Mouse (Mus musculus): ENCODE measurements around the gene Themis2. TPM values are rescaled to one million over a fixed set of nuclear protein-coding genes. Genes with fewer than 3 reads are reported as not detected.

The Themis2 gene
- 0.70 and 0.77 TPM in 2 replicates for polyA plus RNA-seq (2015; fragmentation: Nextera tagmentation; extraction: Ambion mirVana)

- Histone ChIP-seq H3K36me3 (no peaks in the 10 kb centered on the region), H3K4me2 (peak within 1 kb of the TSS; percentile 50), H3K27me3 (peaks cover 34% of the 10 kb centered on the region), H3K4me1 (replicated peaks) (peaks cover 6% of the 10 kb centered on the region), H3K9ac (peak within 1 kb of the TSS; percentile 46; the same call in 1 of the 2 replicates), H3K27ac (no peak within 1 kb of the TSS), H3K4me3 (peak within 1 kb of the TSS; percentile 23), H3K9me3 (no peaks in the 10 kb centered on the region)
- ATAC-seq (ENCODE audit: low FRiP score): no peak
- 3% methylated on average over 21 of the region's 21 CpGs for WGBS
Observed at GRCm38 (mm10) chr4:132796196-132796886, at the start of gene Themis2. Gene Themis2, minus strand, starts transcription at chr4:132796387.

DNA sequence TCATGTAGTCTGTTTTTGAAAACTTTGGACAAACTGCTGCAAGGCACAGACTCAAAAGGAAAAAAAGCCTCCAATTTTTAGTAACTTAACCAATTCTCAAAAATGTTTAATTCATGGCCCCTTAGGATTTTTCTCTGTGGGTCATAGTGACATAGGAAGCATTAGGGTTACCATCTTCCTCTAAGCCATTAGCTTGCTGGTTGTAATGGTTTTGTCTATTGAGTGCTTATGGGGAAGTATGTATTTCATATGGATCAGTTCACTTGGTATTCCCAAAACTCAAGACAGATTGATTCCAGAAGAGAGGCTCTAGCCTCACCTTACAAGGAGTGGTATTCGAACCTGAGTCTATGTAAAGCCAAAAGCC is 47.5 kb upstream of the Themis2 start:
- Histone ChIP-seq H3K27me3 (no peaks in the 10 kb centered on the region), H3K27ac (peak overlapping the region; percentile 87)
- 95% methylated on average over 1 of the region's 1 CpGs for WGBS

DNA sequence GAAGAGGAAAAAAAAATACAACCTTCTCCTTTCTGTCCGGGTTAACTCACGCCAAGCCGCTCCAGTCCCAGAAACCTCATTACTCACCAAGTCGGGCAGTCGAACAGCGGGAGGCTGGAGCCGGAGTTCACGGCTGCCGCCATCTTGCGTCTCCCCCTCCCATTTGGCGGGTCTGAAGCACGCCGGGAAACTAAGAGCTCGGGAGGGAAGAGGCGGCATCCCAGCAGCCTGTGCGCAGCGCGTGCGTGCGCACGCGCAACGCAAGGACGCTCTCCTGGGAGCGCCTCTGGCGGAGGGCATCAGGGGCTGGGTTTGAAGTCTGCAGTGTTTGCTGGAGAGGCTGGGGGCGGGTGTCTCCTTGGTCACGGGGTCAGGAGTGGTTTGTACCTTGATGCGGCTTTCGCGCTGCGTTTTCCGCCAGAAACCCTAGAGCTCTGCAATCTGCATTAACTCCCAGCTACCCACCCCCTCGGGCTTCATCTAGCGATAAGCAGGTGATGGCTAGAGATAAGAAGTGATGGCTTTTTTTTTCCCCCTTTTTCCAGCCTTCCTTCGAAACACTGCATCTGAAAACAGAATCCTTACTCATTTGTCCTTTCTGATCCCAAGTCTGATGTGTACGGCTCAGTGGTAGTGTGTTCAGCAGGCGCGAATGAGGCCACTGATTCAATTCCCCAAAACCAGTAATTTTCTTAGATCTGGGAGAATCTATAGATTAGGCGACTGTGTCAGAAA is 47.0 kb upstream of the Themis2 start, which contains the start of gene Ppp1r8:
Ppp1r8 (minus strand) TSS at position 200 of the 735 bp plus-strand sequence.
- WGBS: 2% methylated on average over 40 of the region's 40 CpGs
- H3K4me1 ChIP-seq (replicated peaks): peaks cover 17% of the 10 kb centered on the region
- peak; percentile 99 for ATAC-seq (ENCODE audit: low FRiP score)

More for the DNA sequence above, 47.5 kb upstream of the Themis2 start:
- peak overlapping the region; percentile 93 for H3K4me3 ChIP-seq
- ATAC-seq (ENCODE audit: low FRiP score): no peak
- H3K9me3 ChIP-seq: no peaks in the 10 kb centered on the region
- peaks cover 17% of the 10 kb centered on the region for H3K4me1 ChIP-seq (replicated peaks)
- peak overlapping the region; percentile 77 for H3K4me2 ChIP-seq
- peaks cover 31% of the 10 kb centered on the region for H3K36me3 ChIP-seq
- peak overlapping the region; percentile 94 for H3K9ac ChIP-seq

DNA sequence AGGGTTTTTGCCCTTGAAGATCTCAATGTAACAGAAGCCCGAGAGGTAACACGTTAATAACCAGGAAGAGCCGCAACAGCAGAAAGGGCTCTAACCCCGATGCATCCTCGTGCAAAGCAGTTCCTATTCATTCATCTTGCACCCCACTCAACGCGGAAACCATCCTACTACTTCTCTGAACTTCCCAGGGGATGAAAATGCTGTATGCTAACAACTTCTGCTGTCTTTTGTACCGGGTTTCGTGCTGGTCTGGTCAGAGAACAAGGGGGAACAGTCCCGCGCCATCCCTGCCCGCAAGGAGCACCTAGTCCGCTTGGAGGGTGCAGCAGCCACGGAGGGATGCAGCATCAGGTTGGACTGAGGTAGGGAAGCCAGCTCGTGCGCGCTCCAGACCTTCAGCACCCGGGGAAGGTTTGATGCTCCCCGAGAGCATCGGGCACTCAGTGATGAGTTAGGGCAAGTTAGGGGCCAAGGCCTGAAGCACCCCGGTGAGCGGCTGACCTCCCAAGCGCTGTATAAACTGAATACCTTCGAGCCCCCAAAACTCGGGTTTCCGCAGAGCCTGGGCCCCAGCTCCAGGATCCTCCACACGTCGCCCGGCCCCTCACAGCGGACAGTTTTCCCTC is 46.2 kb upstream of the Themis2 start:
- under 1% methylated on average over 30 of the region's 30 CpGs for WGBS
- H3K9me3 ChIP-seq: no peaks in the 10 kb centered on the region
- ATAC-seq (ENCODE audit: low FRiP score): peak; percentile 67
- H3K4me2 ChIP-seq: peak overlapping the region; percentile 77
- H3K27me3 ChIP-seq: no peaks in the 10 kb centered on the region
- peak overlapping the region; percentile 93 for H3K4me3 ChIP-seq
- peaks cover 17% of the 10 kb centered on the region for H3K4me1 ChIP-seq (replicated peaks)
- H3K27ac ChIP-seq: peak overlapping the region; percentile 87
- H3K36me3 ChIP-seq: peaks cover 33% of the 10 kb centered on the region
- peak overlapping the region; percentile 94 for H3K9ac ChIP-seq

More for the DNA sequence above, 47.0 kb upstream of the Themis2 start, which contains the start of gene Ppp1r8:
- Histone ChIP-seq H3K9ac (peak within 1 kb of the TSS; percentile 94), H3K27ac (peak within 1 kb of the TSS; percentile 87), H3K36me3 (peaks cover 33% of the 10 kb centered on the region), H3K9me3 (no peaks in the 10 kb centered on the region), H3K27me3 (no peaks in the 10 kb centered on the region), H3K4me3 (peak within 1 kb of the TSS; percentile 93), H3K4me2 (peak within 1 kb of the TSS; percentile 77)

GRCm38 (mm10) chr4:132841493-132841892 is 45.3 kb upstream of the Themis2 start:
- Histone ChIP-seq H3K9ac (peak overlapping the region; percentile 94), H3K9me3 (no peaks in the 10 kb centered on the region), H3K4me1 (replicated peaks) (peaks cover 17% of the 10 kb centered on the region), H3K4me2 (peak overlapping the region; percentile 77), H3K4me3 (peak overlapping the region; percentile 93), H3K36me3 (peaks cover 41% of the 10 kb centered on the region), H3K27ac (0 out of 2 replicates have a peak overlapping the region, but pooled peaks have one; percentile 3), H3K27me3 (no peaks in the 10 kb centered on the region)
- WGBS: 89% methylated on average over 3 of the region's 3 CpGs
- ATAC-seq (ENCODE audit: low FRiP score): no peak

DNA sequence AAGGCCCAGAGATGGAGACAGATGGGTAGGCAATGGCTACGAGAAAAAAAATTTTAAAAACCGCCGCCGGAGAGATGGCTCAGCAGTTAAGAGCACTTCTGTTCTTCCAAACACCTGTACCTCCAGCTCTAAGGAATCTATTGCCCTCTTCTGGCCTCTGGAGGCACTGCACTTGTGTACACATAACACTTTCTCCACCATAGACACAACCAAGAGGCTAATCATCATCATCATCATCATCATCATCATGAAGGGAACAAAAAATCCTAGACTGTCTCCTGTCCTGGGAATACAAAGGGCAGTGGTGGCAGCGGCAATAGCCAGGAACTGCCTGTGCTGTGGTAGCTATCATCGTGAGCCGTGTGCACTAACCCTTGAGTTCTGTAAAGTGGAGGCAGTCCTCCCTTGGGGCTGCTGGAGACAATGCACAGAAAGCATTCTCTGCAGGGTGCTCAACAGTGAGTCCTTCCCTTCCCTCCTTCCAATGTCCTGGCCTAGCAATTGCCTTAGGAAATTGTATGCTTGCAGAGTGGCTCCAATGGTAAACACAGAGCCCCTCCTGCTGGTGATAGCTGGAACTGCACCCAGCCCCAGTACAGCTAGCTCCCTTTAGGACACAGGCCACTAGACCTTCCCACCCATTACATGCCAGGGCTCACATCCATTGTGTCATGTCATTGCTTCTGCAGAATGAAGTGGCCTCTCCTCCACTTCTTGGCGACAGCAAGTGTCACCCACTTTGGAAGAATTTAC is 27.6 kb upstream of the Themis2 start:
- no peak overlapping the region for H3K4me3 ChIP-seq
- no peak for ATAC-seq (ENCODE audit: low FRiP score)
- H3K27me3 ChIP-seq: no peaks in the 10 kb centered on the region
- peaks cover 42% of the 10 kb centered on the region for H3K36me3 ChIP-seq
- no peak overlapping the region for H3K4me2 ChIP-seq
- H3K9me3 ChIP-seq: peaks cover 17% of the 10 kb centered on the region
- H3K4me1 ChIP-seq (replicated peaks): no peaks in the 10 kb centered on the region
- 76% methylated on average over 8 of the region's 8 CpGs for WGBS
- no peak overlapping the region for H3K9ac ChIP-seq
- no peak overlapping the region for H3K27ac ChIP-seq

GRCm38 (mm10) chr4:132818442-132818841 is 22.3 kb upstream of the Themis2 start:
- WGBS: 54% methylated on average over 2 of the region's 2 CpGs
- H3K27ac ChIP-seq: no peak overlapping the region
- no peak overlapping the region for H3K4me3 ChIP-seq
- no peaks in the 10 kb centered on the region; the same call in 1 of the 2 replicates for H3K36me3 ChIP-seq
- H3K4me1 ChIP-seq (replicated peaks): no peaks in the 10 kb centered on the region
- H3K4me2 ChIP-seq: no peak overlapping the region
- H3K9me3 ChIP-seq: peaks cover 17% of the 10 kb centered on the region
- ATAC-seq (ENCODE audit: low FRiP score): no peak
- H3K9ac ChIP-seq: no peak overlapping the region
- no peaks in the 10 kb centered on the region for H3K27me3 ChIP-seq

GRCm38 (mm10) chr4:132816855-132817254 is 20.7 kb upstream of the Themis2 start:
- no peak for ATAC-seq (ENCODE audit: low FRiP score)
- H3K4me1 ChIP-seq (replicated peaks): no peaks in the 10 kb centered on the region
- 84% methylated on average over 2 of the region's 2 CpGs for WGBS

DNA sequence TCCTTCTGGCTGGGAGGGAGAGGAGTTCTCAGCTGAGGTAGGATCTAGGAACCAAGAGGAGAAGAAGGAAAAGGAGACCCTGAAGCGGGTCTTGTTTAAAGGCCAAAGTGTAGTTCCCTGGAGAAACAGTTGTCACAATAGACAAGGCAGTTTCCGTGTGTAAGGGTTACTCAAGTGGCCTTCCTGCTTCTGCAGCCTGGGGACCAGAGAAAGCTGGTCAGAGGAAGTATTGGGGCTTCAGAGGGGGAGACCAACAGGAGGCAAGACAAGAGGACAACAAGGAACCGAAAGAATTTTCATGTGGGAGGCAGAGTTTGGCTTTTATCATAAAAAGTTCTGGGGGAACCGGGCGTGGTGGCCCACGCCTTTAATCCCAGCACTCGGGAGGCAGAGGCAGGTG is 20.2 kb upstream of the Themis2 start:
- ATAC-seq (ENCODE audit: low FRiP score): no peak
- Histone ChIP-seq H3K36me3 (no peaks in the 10 kb centered on the region; the same call in 1 of the 2 replicates), H3K27me3 (no peaks in the 10 kb centered on the region), H3K4me1 (replicated peaks) (no peaks in the 10 kb centered on the region), H3K4me2 (no peak overlapping the region), H3K9ac (no peak overlapping the region), H3K4me3 (no peak overlapping the region), H3K9me3 (peaks cover 16% of the 10 kb centered on the region), H3K27ac (no peak overlapping the region)
- WGBS: 90% methylated on average over 7 of the region's 7 CpGs

More at GRCm38 (mm10) chr4:132816855-132817254, 20.7 kb upstream of the Themis2 start:
- Histone ChIP-seq H3K36me3 (no peaks in the 10 kb centered on the region; the same call in 1 of the 2 replicates), H3K4me2 (no peak overlapping the region), H3K27ac (no peak overlapping the region), H3K4me3 (no peak overlapping the region), H3K9me3 (peaks cover 17% of the 10 kb centered on the region), H3K9ac (no peak overlapping the region), H3K27me3 (no peaks in the 10 kb centered on the region)

- Histone ChIP-seq H3K9me3 (no peaks in the 10 kb centered on the region), H3K9ac (no peak overlapping the region), H3K27ac (no peak overlapping the region), H3K36me3 (no peaks in the 10 kb centered on the region), H3K4me2 (no peak overlapping the region), H3K4me3 (no peak overlapping the region), H3K27me3 (no peaks in the 10 kb centered on the region), H3K4me1 (replicated peaks) (no peaks in the 10 kb centered on the region)
- ATAC-seq (ENCODE audit: low FRiP score): no peak
- 86% methylated on average over 5 of the region's 5 CpGs for WGBS
Observed at GRCm38 (mm10) chr4:132809621-132810020, 13.4 kb upstream of the Themis2 start.

DNA sequence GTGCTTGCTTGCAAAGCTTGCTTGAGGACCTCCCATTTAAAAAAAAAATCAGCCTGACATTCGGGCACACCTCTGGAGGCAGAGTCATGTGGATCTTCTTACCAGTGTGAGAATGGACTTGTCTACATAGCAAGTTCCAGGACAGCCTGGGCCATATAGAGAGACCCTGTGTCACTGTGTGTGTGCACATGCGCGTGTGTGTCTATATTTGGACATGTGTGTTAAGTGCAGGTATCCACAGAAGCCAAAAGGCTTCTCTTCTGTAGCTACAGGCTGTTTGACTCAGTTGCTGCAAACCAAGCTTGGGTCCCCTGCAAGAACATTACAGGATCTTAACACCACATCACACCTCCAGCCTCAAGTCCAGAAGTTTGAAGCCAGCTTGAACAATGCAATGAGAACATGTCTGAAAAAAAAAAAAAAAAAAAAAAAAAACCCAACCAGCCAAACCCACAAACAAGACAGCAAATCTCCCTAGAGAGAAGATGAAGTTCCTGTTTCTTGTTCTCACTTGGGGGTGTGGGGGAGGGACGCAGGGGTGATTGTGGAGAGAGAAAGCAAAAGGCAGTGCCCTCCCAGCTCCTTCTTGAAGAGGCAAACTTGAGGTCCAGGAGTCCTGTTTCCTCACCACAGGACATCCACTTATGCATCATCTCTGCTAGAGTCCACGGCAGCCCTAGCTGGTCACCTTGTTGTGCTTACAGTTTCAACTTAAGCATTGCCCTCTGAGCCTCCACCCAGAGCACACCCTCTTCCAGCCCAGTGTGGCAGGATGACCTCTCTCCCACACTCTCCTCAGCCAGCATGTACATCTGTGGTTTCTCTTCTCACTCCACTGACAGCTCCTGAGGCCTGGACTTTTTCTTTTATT is 11.8 kb upstream of the Themis2 start:
- no peak overlapping the region for H3K9ac ChIP-seq
- no peaks in the 10 kb centered on the region for H3K27me3 ChIP-seq
- 80% methylated on average over 5 of the region's 5 CpGs for WGBS
- H3K4me2 ChIP-seq: no peak overlapping the region
- ATAC-seq (ENCODE audit: low FRiP score): no peak
- H3K36me3 ChIP-seq: no peaks in the 10 kb centered on the region
- H3K27ac ChIP-seq: no peak overlapping the region
- H3K4me1 ChIP-seq (replicated peaks): no peaks in the 10 kb centered on the region
- H3K4me3 ChIP-seq: no peak overlapping the region
- no peaks in the 10 kb centered on the region for H3K9me3 ChIP-seq

Data from hindbrain, embryonic 13.5 days (tissue).